Mouse (Mus musculus) layer of hippocampus, postnatal 10 days (tissue): ENCODE results near the gene Ror2. TPM values are rescaled to one million over a fixed set of nuclear protein-coding genes. Genes with fewer than 3 reads are reported as not detected.

Experiments used
- DNase-seq, 2 experiments: peaks; one replicate each; pipeline ENCODE4 v3.0.0; 2021; ENCODE audit warnings: low spot score in 2 of 2
- total RNA-seq, 2 experiments: library from RNA; stranded (reverse); gene quantifications; 2 replicates each; pipeline ENCODE4 v1.2.3; 2021

Gene Ror2
- total RNA-seq, 2 experiments from 2014 or later = 2.2 to 2.3 TPM

DNA sequence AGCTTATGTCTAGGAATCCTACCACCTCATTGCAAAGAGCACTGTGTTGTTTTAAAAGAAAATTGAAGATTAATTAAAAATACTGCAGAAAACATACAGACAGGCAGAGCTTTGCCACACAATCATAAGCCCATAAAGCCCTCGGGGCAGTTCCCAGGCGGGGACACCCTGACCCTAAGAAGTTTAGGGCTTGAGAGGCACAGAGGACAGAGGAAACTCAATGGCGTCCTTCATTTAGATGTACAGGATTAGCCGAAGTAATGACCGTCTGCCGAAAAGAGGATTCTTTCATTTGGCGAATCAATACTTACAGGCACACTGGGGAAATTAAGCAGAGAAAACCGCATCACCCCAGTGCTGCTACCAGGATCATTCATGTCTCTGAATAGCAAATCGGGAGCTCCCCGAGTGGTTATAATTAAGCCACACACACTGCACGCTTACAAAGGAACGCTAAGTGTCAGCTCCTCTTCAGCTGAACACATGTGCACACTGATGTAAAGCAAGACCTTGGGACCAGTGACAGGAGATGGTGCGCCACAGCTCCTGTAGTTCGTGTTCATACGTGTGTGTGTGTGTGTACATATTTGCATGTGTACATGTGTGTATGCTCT lies 208.1 kb downstream of the Ror2 start:
- no peak for DNase-seq

DNA sequence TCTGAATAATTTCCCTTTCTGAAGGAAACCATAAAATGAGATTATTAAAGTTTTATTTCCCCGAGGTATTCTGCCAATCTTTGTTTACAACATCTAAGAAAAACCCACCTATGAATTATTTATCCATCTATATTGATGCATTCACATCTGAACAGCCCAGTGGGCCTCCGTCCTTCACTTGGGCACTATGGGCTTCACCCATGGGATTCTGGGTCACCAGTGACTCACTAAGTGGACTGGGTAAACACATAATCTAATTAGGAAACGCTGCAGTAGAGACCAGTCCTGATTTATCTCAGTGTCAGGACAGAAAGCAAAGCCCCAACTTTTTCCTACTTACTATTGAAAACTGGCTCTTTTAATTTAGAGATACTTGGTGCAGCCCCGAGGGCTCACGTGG lies 210.9 kb downstream of the Ror2 start:
- DNase-seq = no peak

DNA sequence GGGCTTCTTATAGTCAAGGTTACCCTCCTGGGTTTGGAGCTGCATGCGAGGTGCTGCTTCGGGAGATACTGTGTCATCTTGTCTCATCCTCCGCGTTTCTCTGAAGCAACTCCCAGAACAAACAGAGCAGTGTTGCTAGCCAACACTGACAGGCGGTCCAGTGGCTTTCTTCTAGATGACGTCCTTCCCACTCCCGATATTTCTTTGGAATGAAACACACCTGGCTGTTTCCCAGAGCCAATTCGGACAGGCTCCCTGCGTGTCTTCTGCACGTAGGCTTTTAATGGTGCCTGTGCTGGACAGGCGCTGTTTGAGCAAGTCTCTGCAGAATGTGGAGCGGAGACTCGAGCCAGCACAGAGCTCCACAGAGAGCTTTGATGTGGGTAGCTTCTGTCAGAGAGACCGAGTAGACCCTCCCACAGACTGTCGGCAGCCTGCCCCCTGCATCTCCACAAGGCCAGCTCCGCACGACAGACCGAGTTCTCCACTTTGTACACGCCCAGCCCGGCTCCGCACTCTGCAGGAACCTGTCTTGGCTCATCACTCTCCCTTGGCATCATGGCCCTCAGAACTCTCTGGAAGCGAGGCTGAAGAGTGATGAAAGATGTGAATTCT lies 216.7 kb downstream of the Ror2 start:
- DNase-seq = no peak

DNA sequence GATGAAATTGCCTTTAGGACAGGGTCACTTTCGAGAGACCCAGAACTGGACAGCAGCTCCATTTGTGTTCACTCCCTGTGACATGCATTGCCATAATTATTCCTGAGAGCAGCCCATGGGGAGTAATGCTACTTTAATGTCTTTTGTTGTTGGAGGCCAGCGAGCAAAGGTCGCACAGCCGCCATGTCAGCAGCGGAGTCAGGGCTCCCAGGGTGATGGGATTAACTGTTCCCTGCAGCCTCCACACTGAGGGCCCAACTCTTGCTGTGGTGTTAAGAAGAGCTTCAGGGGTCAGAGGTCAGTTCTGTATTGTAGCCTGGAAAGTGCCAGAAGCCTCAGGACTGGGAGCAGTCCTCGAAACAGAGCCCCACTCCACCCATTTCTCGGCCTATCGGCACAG lies 217.5 kb downstream of the Ror2 start:
- no peak for DNase-seq

DNA sequence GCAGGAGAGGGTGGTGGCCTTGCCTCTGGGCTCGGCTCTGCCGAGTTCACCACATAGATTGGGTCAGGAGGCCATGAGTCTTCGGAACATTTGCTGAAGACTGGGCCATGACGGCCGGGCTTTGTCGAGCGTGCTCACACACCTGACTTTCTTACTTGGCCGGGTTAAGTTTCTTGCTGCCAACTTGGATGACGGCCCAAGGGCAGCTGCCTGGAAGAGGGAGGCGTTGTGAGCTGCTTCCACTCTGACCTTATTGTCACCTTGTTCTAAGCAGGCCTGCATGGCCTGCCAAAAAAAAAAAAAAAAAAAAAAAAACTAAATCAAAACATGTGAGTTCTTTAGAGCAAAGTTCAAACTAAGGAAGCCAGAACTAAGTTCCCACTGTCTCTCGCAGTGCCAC lies 218.0 kb downstream of the Ror2 start:
- DNase-seq = no peak

DNA sequence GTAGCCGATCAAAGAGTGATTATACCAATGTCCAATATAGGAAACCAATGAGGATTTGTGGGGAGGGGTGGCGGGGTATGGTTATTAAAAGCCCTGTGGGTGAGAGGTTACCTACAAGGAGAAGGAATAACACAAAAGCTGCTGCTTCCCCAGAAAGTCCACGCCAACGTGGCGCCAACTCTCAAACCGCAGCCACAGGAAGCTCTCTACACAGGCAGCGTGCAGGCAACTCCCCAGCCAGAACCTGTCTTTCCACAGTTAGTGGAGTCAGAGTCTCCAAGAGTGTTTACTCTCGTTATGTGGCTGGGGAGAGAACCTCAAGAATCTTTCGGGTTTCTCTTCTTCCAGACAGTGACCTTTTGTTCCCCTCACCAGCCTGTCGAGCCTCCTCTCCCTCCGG lies 220.8 kb downstream of the Ror2 start:
- DNase-seq = no peak

DNA sequence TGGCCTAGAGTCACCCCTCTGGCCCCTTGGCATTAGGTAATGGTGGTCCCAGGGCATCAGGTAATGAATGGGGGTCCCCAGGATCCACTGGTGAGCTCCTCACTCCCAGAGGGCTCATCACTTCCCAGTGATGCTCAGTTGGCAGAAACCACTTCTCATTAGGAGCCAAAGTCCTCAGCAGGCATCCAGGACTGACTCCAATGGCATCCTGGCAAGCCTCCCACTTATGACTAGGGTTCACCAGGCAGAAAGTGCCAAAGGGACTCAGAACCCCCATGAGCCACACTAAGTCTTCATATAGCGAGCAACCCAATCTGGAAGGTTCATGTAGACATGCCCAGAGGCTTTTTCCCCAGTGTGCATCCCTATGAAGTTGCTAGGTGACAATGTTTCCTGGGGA lies 221.2 kb downstream of the Ror2 start:
- peak in 1 of 2 experiments; percentile 26 for DNase-seq

Other genes with a start within 250 kb of the Ror2 start
- gene Sptlc1, start 91.3 kb upstream of the Ror2 start, total RNA-seq = 10 to 100 TPM; 27.3 to 30.6 TPM
- gene Msx2, start 186.9 kb upstream of the Ror2 start, total RNA-seq = 1 to 10 TPM; 1.1 to 1.2 TPM